Mouse (Mus musculus) kidney, adult 8-10 months (tissue): ENCODE measurements around the gene Gm45521.
"Not testable (repeated sequence)": the region's sequence is repeated elsewhere in the genome, so short reads cannot be mapped to it uniquely, and the experiment has no call there.

Experiments
- DNase-seq, 2 experiments: peaks; one replicate each; pipeline ENCODE4 v3.0.0; 2022

Gene Gm45521

DNA sequence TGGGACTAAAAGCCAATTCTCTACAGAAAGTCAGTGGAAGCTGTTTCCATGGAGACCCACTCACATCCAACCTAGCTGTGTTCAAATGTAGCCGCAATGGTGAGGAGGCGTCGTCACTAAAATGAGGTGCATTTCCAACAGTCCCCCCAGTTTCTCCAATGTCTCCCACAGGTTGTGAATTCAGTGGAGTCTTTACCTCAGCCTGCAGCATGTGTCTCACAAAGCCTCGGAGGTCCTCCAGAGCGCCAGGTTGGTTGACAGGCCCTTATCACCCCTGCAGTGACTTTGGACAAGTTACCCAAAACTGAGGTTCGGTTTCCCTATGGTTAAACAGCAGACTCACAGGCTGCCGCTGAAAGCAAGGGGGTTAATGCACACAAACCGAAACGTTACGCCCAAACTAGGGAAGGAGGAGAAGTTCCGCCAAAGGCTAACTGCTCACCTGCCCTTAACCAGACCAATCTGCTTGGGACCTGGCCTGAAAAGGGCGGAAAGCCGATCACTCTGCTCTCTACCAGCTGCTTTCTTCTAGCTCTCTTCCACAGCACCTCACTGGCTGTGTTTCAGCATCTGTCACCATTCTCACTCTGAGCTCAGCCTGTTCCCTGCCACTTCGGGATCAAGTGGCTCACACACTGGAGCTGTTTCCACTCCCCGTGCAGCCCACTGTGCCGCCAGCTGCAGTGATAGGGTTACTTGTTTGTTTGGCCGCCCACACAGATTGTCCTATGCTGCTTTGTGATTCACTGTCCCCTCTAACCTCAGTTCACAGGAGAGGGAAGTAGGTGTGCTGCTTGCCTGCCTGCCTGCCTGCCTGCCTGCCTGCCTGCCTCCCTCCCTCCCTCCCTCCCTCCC is 44.0 kb downstream of the Gm45521 start:
- DNase-seq = no peak

- DNase-seq = peak; percentile 79 to 85
Observed at GRCm38 (mm10) chr14:8002432-8003092, 45.5 kb downstream of the Gm45521 start, which contains the start of gene Abhd6. Gene Abhd6 (plus strand): TSS chr14:8002902.

DNA sequence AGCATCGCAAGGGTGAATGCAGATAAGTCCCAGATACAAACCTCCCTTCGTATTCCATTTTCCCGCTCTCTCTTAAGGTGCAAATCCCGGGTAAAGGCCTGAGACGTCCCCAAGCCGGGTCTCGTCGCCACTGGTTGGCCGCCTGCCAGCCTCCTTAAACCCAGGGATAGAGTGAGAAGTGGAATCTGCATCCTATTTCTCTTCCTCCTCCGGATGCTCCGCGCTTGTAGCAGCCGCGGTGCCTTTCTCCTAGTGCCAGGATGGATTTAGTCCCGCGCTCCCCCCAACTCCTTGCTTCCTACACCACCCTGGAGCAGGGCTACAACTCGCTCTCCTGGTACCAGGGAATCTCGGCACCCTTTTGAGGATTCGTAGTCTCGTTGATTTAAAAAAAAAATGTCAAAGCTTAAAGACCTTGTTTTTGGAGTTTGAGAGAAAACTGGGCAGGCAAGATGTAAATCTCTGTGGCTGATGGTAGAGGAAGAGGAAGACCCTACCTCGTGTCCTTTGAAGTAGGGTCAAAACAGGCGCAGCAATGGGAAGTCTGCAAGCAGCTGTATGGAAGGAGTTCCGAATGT is 46.1 kb downstream of the Gm45521 start:
- DNase-seq = peak in 1 of 2 experiments; percentile 48

GRCm38 (mm10) chr14:8003727-8004670 is 46.9 kb downstream of the Gm45521 start:
- DNase-seq = no peak

- not testable (repeated sequence) for DNase-seq
Observed at GRCm38 (mm10) chr14:8006061-8006460, 49.0 kb downstream of the Gm45521 start.

- DNase-seq = no peak
Observed at GRCm38 (mm10) chr14:8007084-8007483, 50.0 kb downstream of the Gm45521 start.

GRCm38 (mm10) chr14:8007486-8007885 is 50.4 kb downstream of the Gm45521 start:
- DNase-seq = no peak

- no peak for DNase-seq
Observed at GRCm38 (mm10) chr14:8007923-8008322, 50.8 kb downstream of the Gm45521 start.
